Mouse (Mus musculus) bone marrow macrophage, adult 2 months (primary cell): ENCODE results near the gene Unc5cl. TPM values are rescaled to one million over a fixed set of nuclear protein-coding genes. Genes with fewer than 3 reads are reported as not detected.

Source experiments
- H3K27ac ChIP-seq: 2 replicates; pipeline ENCODE4 v1.5.1; 2012; ENCODE audit warnings: low read depth, low read length; ENCODE audit not compliant: insufficient read depth
- H3K4me1 ChIP-seq: 2 replicates; pipeline ENCODE4 v1.6.1; 2012; ENCODE audit warnings: low read length; ENCODE audit not compliant: control insufficient read depth, insufficient read depth
- H3K4me3 ChIP-seq: 2 replicates; pipeline ENCODE4 v1.5.1; 2012; ENCODE audit warnings: mild to moderate bottlenecking, low read length, moderate library complexity; ENCODE audit not compliant: insufficient read depth
- CTCF ChIP-seq: IDR thresholded peaks from 2 replicates; pipeline ENCODE4 v1.5.1; 2012; ENCODE audit warnings: low read depth, mild to moderate bottlenecking, low read length, moderate library complexity
- POLR2A ChIP-seq: IDR thresholded peaks from 2 replicates; pipeline ENCODE4 v1.6.1; 2012; ENCODE audit warnings: mild to moderate bottlenecking, low read depth, low read length, borderline replicate concordance
- polyA plus RNA-seq: library from polyadenylated mRNA; stranded (reverse); fragments of >200 nt; gene quantifications from 2 replicates; pipeline ENCODE4 v1.2.4, GENCODE M21; 2012; ENCODE audit not compliant: missing spikeins, insufficient read depth, insufficient read length

Unc5cl gene
- polyA plus RNA-seq, 1 experiment, result not detected

- Histone ChIP-seq H3K4me3 (no peak overlapping the region), H3K27ac (no peak overlapping the region), H3K4me1 (no peaks in the 10 kb centered on the region)
- no peak for TF ChIP-seq CTCF
- TF ChIP-seq POLR2A, result no peak
These were observed 97.3 kb downstream of the Unc5cl start for GRCm38 (mm10) chr17:48551788-48552531.

GRCm38 (mm10) chr17:48552532-48552915, 97.8 kb downstream of the Unc5cl start:
- H3K4me1 ChIP-seq, result no peaks in the 10 kb centered on the region
- H3K4me3 ChIP-seq, result no peak overlapping the region
- TF ChIP-seq POLR2A, result no peak
- no peak for TF ChIP-seq CTCF
- no peak overlapping the region for H3K27ac ChIP-seq

GRCm38 (mm10) chr17:48556223-48556962, 101.7 kb downstream of the Unc5cl start:
- H3K4me3 ChIP-seq, result no peak overlapping the region

GRCm38 (mm10) chr17:48557823-48558715, 103.4 kb downstream of the Unc5cl start:
- Histone ChIP-seq H3K27ac (no peak overlapping the region; the same call in 1 of the 2 replicates), H3K4me3 (no peak overlapping the region), H3K4me1 (no peaks in the 10 kb centered on the region)
- TF ChIP-seq POLR2A (no peak), CTCF (no peak)

More at GRCm38 (mm10) chr17:48556223-48556962, 101.7 kb downstream of the Unc5cl start:
- TF ChIP-seq CTCF, result no peak
- TF ChIP-seq POLR2A, result no peak
- Histone ChIP-seq H3K4me1 (no peaks in the 10 kb centered on the region), H3K27ac (no peak overlapping the region)

GRCm38 (mm10) chr17:48564931-48565330, 110.2 kb downstream of the Unc5cl start:
- Histone ChIP-seq H3K27ac (no peak overlapping the region), H3K4me1 (no peaks in the 10 kb centered on the region), H3K4me3 (no peak overlapping the region)
- TF ChIP-seq CTCF (no peak), POLR2A (no peak)

GRCm38 (mm10) chr17:48569656-48570055, 115.0 kb downstream of the Unc5cl start:
- H3K4me3 ChIP-seq, result no peak overlapping the region
- no peak overlapping the region for H3K27ac ChIP-seq
- no peak for TF ChIP-seq POLR2A
- no peak for TF ChIP-seq CTCF
- no peaks in the 10 kb centered on the region for H3K4me1 ChIP-seq

- Histone ChIP-seq H3K4me1 (no peaks in the 10 kb centered on the region), H3K4me3 (no peak overlapping the region)
- TF ChIP-seq POLR2A, result no peak
- TF ChIP-seq CTCF, result no peak
These were observed 126.5 kb downstream of the Unc5cl start for GRCm38 (mm10) chr17:48581153-48581552.

GRCm38 (mm10) chr17:48582486-48582990, 127.8 kb downstream of the Unc5cl start:
- H3K4me1 ChIP-seq, result no peaks in the 10 kb centered on the region
- no peak overlapping the region for H3K4me3 ChIP-seq
- TF ChIP-seq CTCF (no peak), POLR2A (no peak)
- no peak overlapping the region for H3K27ac ChIP-seq

More at GRCm38 (mm10) chr17:48581153-48581552, 126.5 kb downstream of the Unc5cl start:
- no peak overlapping the region for H3K27ac ChIP-seq

- H3K4me3 ChIP-seq, result no peak overlapping the region
- no peaks in the 10 kb centered on the region for H3K4me1 ChIP-seq
- TF ChIP-seq CTCF (no peak), POLR2A (no peak)
- H3K27ac ChIP-seq, result no peak overlapping the region
These were observed 128.7 kb downstream of the Unc5cl start for GRCm38 (mm10) chr17:48583401-48583800.
